Mouse (Mus musculus) left cerebral cortex, adult 8-10 months (tissue): ENCODE measurements around the gene Glp1r. TPM values are rescaled to one million over a fixed set of nuclear protein-coding genes. Genes with fewer than 3 reads are reported as not detected.

Experiments used
- microRNA-seq, 2 experiments: library from miRNA; unstranded; fragments of <30 nt; microRNA quantifications; one replicate each; pipeline ENCODE4 v1.2.0; 2022
- total RNA-seq, 4 experiments: library from RNA; stranded (reverse); gene quantifications; 2 replicates each; pipeline ENCODE4 v1.2.4; 2022

Glp1r gene
- total RNA-seq, 4 experiments from 2014 or later, result 0.94 to 3.1 (median 2.4) TPM

Small RNA genes within 50 kb of the gene (microRNA-seq; reads per million reads assigned to microRNA genes)
- gene Gm24026, result 0 reads per million in 2 experiments

Other genes with a start within 250 kb of the Glp1r start
- gene Umodl1, start 52.8 kb downstream of the Glp1r start, total RNA-seq, result under 1 TPM; 0.20 to 0.57 (median 0.32) TPM
- 10 to 100 TPM; 83.1 to 94.3 (median 83.4) TPM for gene Abcg1, start 155.9 kb downstream of the Glp1r start, total RNA-seq
- not detected for gene Tff3, start 227.8 kb downstream of the Glp1r start, total RNA-seq
- gene Tff2, start 242.5 kb downstream of the Glp1r start, total RNA-seq, result not detected